Mouse (Mus musculus) activated CD4-positive, CD25-positive, alpha-beta regulatory T cell, adult 9 weeks (primary cell): ENCODE measurements around the gene Slc23a4. TPM values are rescaled to one million over a fixed set of nuclear protein-coding genes. Genes with fewer than 3 reads are reported as not detected.

Experiments
- polyA plus RNA-seq: library from polyadenylated mRNA; unstranded; fragments of 100-300 nt; shearing (Covaris generic); gene quantifications from one replicate; pipeline ENCODE4 v1.2.1, GENCODE M21; 2017

Slc23a4 gene
- 0.93 TPM for polyA plus RNA-seq

GRCm38 (mm10) chr6:34988081-34988761, at the start of gene Slc23a4:
Gene Slc23a4 (minus strand): TSS chr6:34988404.

DNA sequence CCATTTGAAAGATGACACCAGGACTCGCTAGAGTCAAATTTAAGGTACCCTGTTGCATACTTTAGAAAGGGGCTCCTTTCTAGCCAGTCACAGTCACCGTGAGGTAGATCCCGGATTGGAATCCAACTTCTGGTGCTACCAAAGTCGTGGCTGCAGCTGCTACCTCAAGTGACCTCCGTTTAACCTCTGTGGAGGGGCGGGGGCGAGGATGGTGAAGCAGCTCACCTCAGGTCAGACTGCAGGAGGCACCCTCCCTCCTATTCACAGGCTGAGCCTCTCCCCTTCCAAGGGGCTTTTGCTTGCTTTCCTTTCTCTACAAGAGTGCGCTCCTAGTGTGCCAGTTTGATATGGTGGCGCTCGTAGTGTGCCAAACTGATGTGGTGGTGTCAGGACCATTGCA, 68.2 kb downstream of the Slc23a4 start, which contains the start of gene Stra8:
Gene Stra8 (plus strand): TSS at position 208 of the 400 bp plus-strand sequence.

DNA sequence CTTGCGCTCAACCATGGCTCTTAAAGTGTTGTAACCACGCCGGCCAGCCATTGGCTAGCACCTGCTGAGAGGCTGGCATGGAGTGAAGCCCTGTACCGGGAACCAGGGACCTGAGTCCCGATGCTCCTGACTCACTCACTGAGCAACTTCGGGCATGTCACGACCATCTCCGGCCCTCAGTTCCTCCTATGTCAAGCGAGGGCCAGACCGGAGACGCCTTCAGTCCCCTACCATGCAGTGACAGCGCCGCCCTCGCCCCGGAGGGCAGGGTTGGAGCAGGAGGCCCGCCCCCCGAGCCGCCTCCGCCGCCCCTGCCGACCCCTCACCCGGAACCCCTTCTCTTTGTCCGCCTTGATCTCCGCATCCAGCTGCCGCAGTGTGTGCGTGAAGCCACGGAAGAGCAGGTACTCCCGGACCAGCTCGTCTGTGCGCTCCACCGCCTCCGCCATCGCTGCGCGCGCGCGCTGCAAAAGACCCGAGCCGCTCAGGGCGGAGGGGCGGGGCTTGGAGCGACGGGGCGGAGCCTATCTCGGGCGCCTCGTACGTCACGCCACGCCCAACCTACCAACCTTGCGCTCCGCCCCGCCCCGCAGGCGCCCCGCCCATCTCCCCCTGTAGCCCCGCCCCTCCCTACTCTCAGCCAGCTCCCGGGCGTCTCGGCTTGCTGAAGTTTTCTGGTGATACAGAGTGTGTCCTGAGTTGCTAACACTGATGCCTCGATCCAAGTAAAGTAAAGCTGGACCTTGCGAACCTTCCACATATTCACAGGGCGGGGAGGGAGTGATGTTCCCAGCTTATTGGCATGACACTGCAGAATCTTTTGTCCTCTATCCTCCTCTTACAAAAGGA, 77.6 kb downstream of the Slc23a4 start, which contains the start of gene Wdr91:
Gene Wdr91 (minus strand): TSS at position 506 of the 849 bp plus-strand sequence.

Other genes with a start within 250 kb of the Slc23a4 start
- 1.2 TPM for gene Agbl3, start 208.0 kb downstream of the Slc23a4 start, polyA plus RNA-seq
- 28.0 TPM for gene Tmem140, start 125.3 kb downstream of the Slc23a4 start, polyA plus RNA-seq
- gene Cyren, start 110.3 kb downstream of the Slc23a4 start, polyA plus RNA-seq, result 10.4 TPM
- gene Wdr91, start 77.5 kb downstream of the Slc23a4 start, polyA plus RNA-seq, result 26.6 TPM
- gene Stra8, start 68.2 kb downstream of the Slc23a4 start, polyA plus RNA-seq, result not detected
- gene Cnot4, start 145.3 kb upstream of the Slc23a4 start, polyA plus RNA-seq, result 63.3 TPM
- gene Nup205, start 189.0 kb upstream of the Slc23a4 start, polyA plus RNA-seq, result 41.9 TPM